Mouse (Mus musculus) left cerebral cortex, postnatal 10 days (tissue): ENCODE data around the gene Plpp7. TPM values are rescaled to one million over a fixed set of nuclear protein-coding genes. Genes with fewer than 3 reads are reported as not detected.
A peak's percentile ranks its signal among the peaks of the same experiment; 100 is the strongest.

Experiments
- DNase-seq, 2 experiments: peaks; one replicate each; pipeline ENCODE4 v3.0.0; 2021 to 2022; ENCODE audit warnings: low spot score in 2 of 2, mixed read lengths in 1 of 2; ENCODE audit errors: extremely low spot score in 1 of 2
- intact Hi-C: fragments of 180-260 bp; cut with DNase I; formaldehyde crosslinking; loops from one replicate; pipeline ENCODE4 v1.15.1; 2025
- total RNA-seq, 2 experiments: library from RNA; stranded (reverse); gene quantifications; 2 replicates each; pipeline ENCODE4 v1.2.3; 2021

The Plpp7 gene
- 10 to 100 TPM; 18.7 to 22.9 TPM for total RNA-seq

GRCm38 (mm10) chr2:32095351-32096121, at the start of gene Plpp7:
Plpp7 (plus strand) TSS chr2:32095528.
- DNase-seq, result peak; percentile 80 to 86
- intact Hi-C loops, result no loop called here

GRCm38 (mm10) chr2:32046009-32046408, 49.3 kb upstream of the Plpp7 start:
- no peak for DNase-seq
- intact Hi-C loops, result no loop called here

- no peak for DNase-seq
- intact Hi-C loops, result no loop called here
Measured at GRCm38 (mm10) chr2:32047323-32047722, 48.0 kb upstream of the Plpp7 start.

DNA sequence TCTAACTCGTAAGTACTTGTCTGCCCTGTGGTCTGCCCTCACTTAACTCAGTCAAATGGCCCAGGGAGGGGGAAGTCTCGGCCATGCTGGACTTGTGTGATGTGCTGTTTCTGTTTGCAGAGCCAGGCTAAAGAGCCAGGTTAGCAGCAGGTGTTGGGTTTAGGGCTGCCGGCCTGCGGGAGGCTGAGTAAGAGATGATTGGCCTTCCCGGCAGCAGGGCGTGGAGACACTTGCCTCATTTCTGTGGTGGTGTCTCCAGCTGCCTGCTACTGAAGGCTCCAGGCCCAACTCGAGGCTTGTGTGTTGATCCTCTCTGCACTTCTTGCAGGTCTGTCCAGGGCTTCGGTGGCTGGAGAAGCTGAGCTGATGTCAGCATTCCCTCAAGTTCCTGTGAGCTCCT, 43.5 kb upstream of the Plpp7 start:
- DNase-seq, result no peak
- intact Hi-C loops, result no loop called here

DNA sequence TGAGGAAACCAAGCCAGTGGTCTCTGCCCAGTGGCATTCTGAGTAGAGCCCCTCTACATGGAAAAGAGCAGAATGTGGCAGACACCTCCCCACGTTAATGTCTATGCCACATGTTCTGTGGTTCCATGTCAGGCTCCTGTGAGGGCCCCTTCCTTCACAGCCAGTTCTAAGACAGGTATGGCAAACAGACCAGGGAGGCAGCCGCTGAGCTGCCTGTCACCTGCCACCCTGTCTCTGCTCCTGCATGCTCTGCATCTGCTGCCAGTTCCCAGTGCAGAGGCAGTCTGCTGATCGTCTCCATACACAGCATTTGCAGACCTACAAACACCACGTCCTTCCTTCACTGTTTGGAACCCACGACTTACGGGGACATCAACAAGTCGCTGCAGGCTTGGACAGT, 42.9 kb upstream of the Plpp7 start:
- intact Hi-C loops, result no loop called here
- no peak for DNase-seq

DNA sequence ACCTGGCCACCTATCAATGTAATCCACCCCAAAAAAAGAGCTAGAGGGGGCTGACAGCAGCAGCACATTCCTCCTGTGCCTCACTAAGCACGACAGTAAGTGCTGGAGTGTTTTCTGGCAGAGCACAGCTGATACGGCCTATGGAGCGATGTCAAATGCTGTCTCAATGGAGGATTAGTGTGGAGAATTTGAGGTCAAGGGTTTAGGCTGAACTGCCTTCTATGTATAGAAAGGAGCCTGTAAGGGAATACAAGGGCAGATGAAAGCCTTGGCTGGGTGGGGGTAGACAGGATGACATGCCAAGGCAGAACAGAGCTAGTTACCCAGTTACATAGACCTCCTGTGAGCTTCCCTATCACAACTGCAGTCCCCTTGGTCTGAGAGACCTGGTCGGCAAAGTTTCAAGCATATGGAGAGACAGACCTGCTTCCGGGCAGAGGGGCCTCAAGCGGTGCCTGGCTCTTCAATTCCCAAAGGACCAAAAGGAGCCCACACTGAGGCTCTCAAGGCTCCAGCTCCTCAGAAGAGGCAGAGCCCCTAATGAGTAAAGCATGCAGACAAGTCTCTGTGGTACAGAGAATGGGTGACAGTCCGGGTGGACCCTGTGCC, 39.9 kb upstream of the Plpp7 start:
- intact Hi-C loops, result loop anchor here (5.0 kb wide), 1 partner anchor 77 kb away; no protein-coding TSS in a partner anchor
- no peak for DNase-seq

GRCm38 (mm10) chr2:32056524-32056923, 38.8 kb upstream of the Plpp7 start:
- intact Hi-C loops, result loop anchor here (5.0 kb wide), 1 partner anchor 76 kb away; no protein-coding TSS in a partner anchor
- DNase-seq, result no peak

DNA sequence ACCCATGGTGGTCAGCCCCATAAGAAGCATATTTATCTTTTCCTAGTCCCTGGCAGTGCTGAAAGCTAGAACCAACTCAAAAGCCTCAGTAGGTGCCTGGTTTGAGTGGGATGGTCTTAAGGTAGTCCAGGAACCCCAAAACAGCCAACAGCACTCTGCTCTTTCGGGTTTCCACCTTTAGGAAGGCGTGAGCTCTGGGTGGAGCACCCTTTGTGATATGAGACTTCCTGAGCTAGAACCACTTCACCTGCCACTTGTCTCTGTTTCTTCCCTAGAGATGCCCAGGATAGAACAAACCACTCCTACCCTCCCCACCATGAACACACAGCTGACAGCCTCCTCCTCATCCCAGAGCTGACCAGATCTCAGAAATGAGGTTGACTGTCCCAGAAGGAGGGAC, 38.0 kb upstream of the Plpp7 start:
- intact Hi-C loops, result loop anchor here (5.0 kb wide), 1 partner anchor 75 kb away; no protein-coding TSS in a partner anchor

DNA sequence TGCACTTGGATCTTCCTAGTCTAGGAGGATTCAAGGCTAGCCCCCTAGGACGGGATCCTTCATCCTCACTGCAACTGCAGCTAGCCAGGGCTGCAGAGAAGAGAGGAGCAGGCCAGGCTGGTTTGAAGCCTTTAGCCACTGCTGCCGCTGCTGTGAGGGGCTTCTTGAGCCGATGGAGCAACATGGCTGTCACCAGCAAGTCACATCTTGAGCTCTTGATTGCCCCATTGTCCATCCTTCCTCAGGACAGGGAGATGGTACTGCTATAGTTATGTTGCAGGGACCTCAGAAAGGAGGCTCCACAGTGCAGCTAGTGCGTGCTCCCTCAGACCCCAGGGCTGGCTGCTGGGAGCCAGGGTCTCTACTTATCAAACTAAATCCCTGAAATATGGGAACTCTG, 37.5 kb upstream of the Plpp7 start:
- no peak for DNase-seq
- intact Hi-C loops, result loop anchor here (5.0 kb wide), 1 partner anchor 75 kb away; no protein-coding TSS in a partner anchor

More for the DNA sequence above, 38.0 kb upstream of the Plpp7 start:
- DNase-seq, result no peak

DNA sequence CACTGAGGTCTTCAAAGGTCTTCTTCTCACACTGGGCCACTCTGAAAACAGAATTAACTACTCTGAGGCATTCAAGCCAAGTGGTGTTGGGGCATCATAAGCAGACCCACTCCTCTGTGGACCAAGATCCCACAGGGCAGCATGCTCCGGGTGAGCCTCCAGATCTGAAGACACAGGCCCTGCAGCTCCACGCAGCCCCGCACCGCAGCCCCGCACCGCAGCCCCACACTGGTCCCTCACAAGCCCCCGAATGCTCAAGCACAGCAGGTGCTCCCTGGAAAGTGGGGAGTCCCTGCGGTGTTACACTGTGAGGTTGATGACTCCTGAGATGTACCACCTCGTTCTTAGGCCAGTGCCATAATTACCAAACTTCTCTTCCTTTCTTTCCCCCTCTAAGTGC, 37.1 kb upstream of the Plpp7 start:
- DNase-seq, result no peak
- intact Hi-C loops, result loop anchor here (5.0 kb wide), 1 partner anchor 74 kb away; no protein-coding TSS in a partner anchor

DNA sequence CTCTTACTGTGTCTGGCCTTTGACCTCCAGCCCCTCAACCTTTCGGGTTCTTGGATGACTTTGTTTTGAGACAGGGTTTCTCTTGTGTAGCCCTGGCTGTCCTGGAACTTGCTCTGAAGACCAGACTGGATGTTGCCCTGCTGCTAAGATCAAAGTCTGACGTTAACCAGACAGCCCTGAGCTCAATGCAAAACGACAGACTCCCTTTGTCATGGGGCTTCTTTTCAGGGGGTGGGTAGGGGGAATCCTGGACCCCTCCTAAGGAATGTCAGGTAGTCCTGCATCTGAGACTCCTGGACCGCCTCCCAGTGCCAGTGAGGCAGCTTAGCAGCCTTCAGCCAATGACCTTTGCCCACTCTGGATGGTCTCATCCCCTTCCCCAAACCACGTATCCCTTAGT, 36.6 kb upstream of the Plpp7 start:
- intact Hi-C loops, result loop anchor here (5.0 kb wide), 1 partner anchor 74 kb away; no protein-coding TSS in a partner anchor
- no peak for DNase-seq

DNA sequence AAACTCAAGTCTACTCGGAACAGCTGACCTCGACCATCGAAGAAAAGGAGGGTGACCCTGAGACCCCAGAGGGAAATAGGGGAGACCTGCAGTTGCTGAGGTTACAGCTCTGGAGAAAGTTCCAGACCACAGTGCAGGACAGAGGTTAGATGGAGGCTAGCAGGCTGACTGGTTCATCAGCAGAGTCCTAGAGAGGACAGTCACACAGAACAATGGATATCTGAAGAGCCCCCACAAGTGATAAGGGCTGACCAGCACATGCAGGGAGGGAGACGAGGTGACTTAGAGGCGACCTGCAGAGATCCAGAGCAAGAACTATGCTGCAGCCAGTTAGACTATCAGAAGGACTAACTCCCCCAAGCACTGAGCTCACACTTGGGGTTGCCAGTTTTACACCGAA, 35.7 kb upstream of the Plpp7 start:
- no peak for DNase-seq
- intact Hi-C loops, result loop anchor here (5.0 kb wide), 1 partner anchor 73 kb away; no protein-coding TSS in a partner anchor

DNA sequence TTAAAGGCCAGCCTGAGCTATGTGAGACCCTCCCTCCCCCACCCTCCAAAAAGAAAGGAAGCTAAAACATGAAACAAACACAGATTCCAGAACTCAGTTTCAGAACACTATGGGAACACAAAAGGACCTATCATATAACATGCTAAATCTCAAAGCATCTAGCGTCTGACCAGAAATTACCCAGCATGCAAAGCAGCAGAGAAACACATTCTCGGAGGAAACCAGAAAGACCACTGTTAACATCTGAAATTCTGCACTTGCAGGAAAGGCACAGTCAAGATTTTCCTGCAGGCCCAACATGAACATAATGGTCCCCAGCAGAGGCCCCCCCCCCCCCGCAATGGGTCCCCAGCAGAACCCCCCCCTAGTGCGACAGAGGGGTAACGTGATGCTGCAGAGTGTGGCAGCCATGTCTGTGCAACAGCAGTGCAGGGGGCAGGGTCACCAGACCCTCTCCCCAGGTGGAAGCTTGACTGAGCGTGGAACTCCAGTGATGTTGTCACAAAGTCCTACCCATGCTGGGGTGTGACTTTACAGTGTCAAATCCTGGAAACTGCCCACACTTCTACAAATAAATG, 35.0 kb upstream of the Plpp7 start:
- intact Hi-C loops, result no loop called here

GRCm38 (mm10) chr2:32061189-32061588, 34.1 kb upstream of the Plpp7 start:
- intact Hi-C loops, result no loop called here
- DNase-seq, result no peak

More for the DNA sequence above, 35.0 kb upstream of the Plpp7 start:
- DNase-seq, result no peak

DNA sequence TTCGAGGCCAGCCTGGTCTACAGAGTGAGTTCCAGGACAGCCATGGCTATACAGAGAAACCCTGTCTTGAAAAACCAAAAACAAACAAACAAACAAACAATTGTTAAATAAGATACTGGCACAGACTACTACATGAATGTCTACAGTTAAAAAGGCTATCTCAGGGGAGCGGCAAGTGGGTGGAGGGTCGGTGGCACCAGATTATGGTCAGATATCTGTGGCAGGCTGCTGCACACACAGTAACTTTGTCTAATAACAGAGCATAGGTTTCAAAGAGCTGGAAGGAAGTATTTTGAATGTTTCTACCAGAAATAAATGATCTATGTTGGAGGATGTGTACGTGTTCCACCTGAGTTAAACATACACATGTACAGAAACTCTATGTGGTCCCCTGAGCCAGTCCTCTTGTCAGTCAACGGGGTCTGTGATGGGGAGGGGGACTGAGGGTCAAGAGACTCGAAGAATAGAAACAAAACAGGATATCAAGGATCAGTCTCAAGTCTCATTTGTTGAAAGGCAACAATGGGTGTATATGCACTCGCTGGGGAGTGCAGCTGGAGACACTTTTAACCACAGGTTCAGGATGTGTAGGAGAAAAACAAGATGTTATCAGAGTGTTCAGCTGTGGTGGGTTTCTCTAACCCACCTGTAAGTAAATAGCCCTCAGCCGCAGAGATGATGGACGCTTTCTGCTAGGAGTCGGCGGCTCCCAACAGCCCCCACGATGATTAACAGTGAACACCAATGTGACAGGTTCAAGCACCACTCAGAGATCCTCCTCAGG, 33.4 kb upstream of the Plpp7 start:
- no peak for DNase-seq
- intact Hi-C loops, result no loop called here

GRCm38 (mm10) chr2:32062626-32063410, 32.5 kb upstream of the Plpp7 start:
- intact Hi-C loops, result no loop called here
- no peak for DNase-seq

DNA sequence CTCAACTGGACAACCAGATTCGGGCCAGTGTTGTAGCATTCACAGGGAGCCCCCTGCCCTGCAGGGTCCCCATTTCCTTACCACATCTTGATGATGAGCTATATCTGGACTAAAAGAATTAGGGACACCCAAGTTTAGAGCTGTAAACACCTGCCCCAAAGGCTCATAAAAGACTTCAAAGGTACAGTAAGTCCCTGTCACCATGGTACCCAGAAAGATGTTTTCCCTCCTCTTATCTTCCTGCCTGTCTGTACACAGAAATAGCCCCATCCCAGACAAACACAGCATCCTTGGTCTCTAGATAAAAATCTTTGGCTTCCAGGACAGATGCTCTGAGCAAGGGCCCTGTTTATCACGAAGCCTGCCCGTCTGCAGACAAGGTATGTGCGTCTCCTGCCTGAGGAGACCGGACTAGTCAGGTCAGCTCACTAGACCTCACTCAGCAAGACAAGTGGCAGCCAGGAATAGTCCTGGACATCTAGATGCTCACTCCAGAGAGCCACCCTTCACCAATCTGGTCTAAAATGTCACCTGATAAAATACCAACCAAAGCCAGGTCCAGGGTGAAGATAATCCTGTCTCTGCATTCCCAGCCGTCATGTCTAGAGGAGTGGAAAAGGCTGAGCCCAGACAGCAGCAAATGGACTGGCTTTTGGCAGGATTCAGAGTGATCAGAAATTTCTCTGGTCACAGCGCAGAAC, 31.7 kb upstream of the Plpp7 start:
- DNase-seq, result no peak
- intact Hi-C loops, result no loop called here

DNA sequence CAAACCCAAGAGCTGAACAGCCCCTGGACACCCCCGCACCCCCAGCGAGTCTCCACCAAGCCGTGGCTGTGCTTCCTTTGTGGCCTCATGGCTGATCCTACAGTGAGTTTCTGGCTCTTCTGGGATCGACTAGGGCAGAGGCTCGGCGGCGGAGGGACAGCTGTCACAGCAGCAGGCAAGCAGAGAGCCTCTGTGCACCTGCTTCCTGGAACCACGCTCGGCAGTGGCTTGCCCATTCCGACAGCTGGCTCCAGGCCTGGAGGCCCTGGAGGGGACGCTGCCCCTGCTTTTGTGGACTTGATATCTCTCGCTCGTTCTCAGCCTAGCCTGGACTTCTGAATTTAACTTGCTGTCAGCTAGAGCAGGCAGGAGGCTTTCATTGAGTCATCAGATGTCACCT, 30.4 kb upstream of the Plpp7 start:
- intact Hi-C loops, result no loop called here
- DNase-seq, result no peak
